Mouse (Mus musculus) testis, postnatal 14 days (tissue): ENCODE measurements around the gene Tulp4.

ENCODE experiments used
- DNase-seq: peaks from one replicate; pipeline ENCODE4 v3.0.0; 2021; ENCODE audit warnings: low spot score

The Tulp4 gene

DNA sequence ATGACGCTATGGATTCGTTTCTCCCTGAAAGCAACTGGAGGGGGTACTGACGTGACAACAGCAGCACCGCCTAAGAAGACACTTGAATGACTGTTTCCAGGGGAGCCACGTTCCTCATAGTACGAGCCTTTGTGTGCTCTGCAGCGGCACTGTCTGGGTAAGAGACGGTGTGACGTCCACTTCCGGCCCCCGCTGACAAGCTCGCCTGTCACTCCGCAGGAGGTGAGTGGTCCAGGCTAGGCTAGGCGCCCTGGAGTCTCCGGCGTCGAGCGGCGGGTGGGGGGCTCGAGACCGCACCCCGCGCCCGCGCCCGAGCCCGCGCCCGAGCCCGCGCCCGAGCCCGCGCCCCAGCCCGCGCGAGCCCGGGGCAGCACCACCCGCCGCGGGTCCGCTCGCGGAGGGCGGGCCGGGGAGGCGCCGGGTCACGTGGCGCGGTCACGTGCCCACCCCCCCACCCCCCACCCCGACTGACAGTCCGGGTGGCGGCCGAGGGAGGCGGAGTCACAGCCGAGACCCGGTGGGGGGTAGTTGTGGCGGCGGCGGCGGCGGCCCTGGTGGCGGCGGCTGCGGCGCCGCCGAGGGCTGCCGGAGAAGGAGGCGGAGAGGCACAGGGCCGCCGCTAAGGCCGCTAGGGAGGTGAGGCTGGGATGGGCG, at the start of gene Tulp4:
Tulp4 (plus strand) TSS at position 77 of the 654 bp plus-strand sequence.
- DNase-seq, result peak; percentile 87

DNA sequence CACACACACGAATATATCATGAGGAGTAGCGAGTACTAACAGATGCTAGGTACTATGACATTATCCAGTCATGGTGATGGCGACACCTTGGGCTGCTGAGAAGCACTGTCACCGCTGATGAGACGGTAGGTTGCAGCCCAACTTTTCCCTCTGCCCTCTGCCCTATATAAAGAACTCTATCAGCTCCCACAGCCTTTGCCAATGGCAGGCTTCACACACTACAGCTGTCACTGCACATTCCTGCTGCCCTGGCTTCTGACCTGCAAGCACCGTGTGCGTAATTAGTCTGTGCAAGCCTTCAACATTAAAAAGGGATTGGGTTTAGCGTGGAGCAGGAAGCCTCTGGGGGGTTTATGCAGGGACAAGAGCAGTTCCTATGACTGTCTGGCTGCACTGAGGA, 43.4 kb upstream of the Tulp4 start:
- DNase-seq, result no peak

DNA sequence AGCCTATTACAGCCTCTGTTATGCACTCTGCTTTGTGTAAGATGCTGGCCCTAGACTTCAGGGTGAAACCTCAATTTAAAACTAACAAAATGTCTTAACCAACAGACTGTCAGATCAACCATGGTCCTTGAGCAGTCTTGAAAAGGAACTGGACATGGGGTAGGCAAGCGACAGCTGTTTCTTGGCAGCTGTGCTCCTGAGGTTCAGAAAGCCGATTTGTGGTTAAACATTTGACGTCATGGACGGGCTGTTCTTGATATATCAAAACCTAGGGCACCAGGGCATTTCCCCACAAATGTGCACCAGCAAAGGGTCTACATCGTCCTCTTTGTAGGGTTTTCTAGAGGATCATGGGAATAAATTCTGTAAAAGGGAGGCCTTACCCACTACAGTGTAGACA, 42.7 kb upstream of the Tulp4 start:
- no peak for DNase-seq

DNA sequence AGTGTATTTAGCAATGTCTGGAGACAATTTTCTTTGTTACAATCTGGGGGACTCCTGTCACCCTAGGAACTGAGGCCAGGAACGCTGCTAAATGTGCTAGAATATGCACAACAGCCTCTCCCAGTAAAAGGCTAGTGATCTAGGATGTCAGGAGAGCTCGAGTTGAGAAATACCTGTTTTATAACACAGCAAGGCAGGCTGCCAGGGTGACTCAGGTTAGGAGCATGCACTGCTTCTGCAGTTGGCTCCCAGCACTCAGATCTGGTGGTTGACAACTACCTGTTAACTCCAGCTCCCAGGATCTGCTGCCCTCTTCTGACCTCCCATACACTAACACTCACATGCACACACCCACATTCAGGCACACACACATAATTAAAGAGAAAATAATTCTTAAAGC, 40.2 kb upstream of the Tulp4 start:
- no peak for DNase-seq

DNA sequence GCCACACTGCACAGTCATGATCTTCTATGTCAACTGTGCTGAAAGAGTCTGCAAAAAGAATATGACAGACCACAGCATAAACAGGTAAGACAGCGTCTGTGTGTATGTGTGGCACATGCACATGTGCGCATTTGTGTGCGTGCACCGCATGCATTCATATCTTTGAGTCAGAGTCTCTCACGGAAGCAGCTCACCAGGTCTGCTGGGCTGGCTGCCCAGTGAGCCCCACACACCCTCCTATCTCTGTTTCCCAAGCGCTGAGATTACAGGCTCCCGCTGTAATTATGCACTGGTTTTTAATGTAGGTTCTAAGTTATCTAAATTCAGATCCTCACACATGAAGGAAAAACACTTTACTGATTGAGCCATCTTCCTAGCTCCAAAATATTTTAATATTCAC, 38.6 kb upstream of the Tulp4 start:
- no peak for DNase-seq

GRCm38 (mm10) chr17:6069866-6070265, 36.4 kb upstream of the Tulp4 start:
- no peak for DNase-seq

DNA sequence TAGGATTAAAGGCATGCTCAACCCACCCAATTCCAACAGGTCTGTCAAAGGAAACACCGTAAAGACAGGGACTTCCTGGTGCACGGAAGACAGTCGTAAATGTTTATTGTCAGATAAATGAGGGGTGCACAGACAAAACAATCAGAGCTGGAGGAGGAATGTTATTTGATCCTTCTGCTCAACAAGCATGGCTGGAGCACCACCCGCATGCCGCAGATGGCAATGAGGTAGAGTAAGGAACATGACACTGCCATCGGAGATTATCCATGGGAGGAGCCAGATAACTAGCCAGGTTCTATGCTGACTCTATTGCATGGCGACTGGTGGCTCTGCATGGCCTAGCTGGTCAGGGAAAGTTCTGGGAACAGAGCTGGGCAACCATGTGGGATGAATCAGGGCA, 32.8 kb upstream of the Tulp4 start:
- no peak for DNase-seq

DNA sequence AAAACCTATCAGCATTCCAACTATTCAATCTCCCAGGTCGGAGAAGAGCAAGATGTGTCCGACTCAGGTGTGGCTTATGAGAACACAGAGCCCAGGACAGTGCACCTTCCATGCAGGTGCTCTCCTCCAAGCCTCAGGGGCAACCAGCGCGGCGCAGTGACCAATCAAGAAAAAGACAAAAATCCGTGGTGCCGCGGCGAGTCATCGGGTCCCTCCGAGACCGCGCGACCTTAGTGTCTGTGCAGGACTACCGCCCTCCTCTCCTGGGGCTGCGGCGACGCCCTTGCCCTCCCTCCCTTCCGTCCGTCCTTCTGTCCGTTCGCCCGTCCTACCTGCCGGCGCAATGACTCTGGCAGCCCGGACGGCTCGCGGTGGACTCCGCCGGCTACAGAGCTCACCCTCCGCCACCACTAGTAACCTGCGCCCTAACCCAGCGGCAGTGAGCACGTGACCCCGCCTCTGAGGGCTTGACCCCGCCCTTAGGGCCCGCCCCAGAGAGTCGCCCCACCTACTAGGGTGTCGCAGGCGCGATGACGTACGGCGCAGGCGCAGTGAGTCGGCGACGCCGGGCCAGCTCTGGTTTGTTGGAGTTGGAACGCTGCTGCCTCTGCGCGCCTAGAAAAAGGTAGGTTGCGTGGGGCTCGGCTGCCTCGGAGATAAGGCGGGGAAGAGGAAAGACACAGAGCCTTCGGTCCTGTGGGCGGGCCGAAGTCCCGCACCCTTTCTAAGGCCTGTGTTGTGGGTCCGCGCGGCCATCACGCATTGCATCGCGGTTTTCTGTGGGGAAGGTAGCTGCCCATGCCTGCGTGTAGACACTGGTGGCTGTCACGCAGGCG, 26.7 kb upstream of the Tulp4 start, which contains the start of the genes Serac1 and Gtf2h5:
Serac1 (minus strand) TSS at position 455 of the 836 bp plus-strand sequence.
Gtf2h5 (plus strand) TSS at position 500 of the 836 bp plus-strand sequence.
- DNase-seq, result peak; percentile 98

DNA sequence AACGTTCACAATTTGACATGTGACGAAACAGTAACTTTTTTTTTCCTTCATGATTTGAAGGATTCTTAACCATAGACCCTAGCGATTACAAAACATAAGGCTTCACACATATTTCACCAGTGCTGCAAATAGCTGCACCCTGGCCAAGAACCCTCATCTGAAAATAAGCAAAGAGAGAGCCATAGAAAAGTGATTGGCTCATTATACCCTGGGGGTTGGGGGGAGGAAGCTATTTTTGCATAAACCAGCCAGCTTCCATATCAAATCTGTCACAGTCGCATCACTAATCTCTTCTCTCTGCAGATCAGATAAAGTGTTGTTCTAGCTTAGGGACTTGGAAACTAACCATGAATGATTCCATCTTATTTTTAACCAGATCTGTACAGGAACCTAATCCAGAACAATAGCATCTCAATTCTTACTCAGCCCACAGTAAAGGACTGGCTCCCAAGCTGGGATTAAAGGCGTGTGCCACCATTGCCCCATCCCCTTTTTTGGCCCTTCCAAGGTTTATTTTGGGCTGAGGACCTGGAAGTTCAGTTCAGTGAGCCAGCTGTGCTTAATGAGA, 22.8 kb upstream of the Tulp4 start:
- DNase-seq, result no peak

DNA sequence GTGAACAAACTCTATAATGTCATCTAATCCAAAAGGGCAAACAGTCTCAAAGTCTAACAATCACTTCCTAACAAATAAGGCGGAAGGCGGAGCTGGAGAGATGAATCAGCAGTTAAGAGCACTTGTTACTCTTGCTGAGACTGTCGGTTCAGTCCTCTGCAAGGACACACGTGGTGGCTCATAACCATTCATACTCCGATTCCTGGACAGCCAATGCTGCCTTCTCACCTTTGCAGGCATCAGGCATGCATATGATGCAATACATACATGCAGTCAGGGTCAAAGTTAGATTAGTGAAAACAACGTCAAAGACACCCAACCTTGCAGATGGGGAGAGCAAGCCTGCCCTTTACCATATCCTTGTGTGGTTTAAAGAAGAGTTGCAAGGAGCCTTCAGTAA, 14.6 kb upstream of the Tulp4 start:
- DNase-seq, result no peak

GRCm38 (mm10) chr17:6095579-6095978, 10.7 kb upstream of the Tulp4 start:
- DNase-seq, result no peak

GRCm38 (mm10) chr17:6097884-6098283, 8.4 kb upstream of the Tulp4 start:
- no peak for DNase-seq

- no peak for DNase-seq
These were observed 4.0 kb upstream of the Tulp4 start for GRCm38 (mm10) chr17:6102287-6102686.

GRCm38 (mm10) chr17:6103566-6103965, 2.7 kb upstream of the Tulp4 start:
- DNase-seq, result no peak

DNA sequence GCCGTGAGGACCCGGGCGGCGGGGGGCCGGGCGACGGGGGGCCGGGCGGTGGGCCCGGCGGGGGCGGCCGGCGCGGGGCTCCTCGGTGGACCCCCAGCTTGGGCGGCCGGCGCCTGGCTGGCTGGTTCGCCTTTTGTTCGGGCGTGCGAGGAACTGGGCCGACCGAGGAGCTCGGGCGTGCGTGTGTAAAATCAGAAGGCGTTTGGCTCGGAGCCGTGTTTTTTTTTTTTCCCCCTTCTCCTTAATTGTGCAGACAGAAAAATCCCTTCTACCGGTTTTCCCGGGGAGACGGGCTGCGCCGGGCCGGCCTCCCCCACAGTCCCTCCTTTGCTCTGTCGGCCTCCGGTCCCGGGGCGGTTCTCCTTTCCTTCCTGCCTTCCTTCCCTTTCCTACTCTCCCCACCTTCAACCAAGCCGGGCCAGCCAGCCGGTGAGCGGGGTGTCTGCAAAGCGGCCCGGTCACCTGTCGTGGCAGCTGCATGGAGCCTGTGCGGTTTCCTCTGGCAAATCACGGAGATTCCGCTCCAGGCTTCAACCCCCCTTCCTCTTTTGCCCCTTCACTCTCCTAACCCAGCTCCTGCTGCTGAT, 871 bp downstream of the Tulp4 start:
- DNase-seq, result peak; percentile 57

DNA sequence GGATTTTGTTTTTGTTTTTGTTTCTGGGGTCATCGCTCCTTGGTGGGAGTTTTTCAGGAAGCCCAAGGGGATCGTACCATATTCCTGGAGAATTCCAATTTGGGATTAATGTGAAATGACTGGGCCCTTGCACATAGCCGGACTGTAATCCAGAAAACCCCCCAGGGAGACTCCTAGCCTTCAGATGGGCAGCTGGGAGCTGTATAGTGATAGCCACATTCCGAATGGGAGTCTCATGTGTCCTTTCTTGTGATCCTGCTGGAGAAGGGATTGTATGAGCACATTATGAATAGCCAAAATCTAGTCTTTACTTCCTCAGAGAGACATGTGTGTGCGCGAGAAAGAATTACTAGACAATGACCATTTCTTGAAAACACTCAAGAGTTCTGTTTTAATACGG, 1.9 kb downstream of the Tulp4 start:
- no peak for DNase-seq

- DNase-seq, result no peak
These were observed 4.7 kb downstream of the Tulp4 start for GRCm38 (mm10) chr17:6110956-6111355.

- no peak for DNase-seq
These were observed 7.4 kb downstream of the Tulp4 start for GRCm38 (mm10) chr17:6113653-6114052.

DNA sequence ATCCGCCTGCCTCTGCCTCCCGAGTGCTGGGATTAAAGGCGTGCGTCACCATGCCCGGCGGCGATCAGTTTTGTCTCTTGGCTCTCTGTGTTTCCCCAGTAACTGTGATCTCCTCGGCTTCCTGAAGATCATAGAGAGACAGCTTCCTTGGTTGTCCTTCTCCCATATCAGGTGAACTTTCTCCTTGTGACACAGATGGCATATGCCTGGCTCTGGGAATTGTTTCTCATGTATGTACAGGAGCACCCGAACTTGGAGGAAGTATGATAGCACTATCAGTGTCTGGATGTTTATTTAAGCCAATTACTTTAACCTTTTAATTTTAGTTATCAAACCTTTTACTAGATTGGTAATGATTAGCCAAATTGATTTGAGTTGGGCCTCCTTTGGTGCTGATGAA, 8.8 kb downstream of the Tulp4 start:
- DNase-seq, result no peak

- no peak for DNase-seq
These were observed 11.0 kb downstream of the Tulp4 start for GRCm38 (mm10) chr17:6117148-6117725.

- DNase-seq, result no peak
These were observed 11.7 kb downstream of the Tulp4 start for GRCm38 (mm10) chr17:6117917-6118316.

DNA sequence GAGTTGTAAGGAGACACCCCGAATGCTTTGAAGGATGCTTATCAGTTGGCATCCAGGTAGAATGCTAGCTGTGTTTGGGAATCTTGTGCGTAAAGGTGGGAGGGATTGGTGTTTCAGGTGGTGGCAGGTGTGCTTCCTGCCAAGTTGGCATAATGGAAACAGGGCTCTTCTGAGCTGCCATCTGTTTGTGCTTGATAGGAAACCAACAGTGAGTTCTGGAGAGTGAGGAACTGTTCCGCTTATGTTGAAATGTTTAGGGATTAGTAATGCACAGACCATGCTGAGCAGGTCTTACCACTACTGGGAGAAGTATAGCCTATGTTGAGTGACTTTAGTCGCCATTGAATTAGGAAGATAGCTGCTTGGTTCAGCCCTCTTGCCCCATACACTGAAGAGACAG, 12.6 kb downstream of the Tulp4 start:
- no peak for DNase-seq
